Mouse (Mus musculus) lung, embryonic 15.5 days (tissue): Measurements from ENCODE around the gene Dazap1. TPM values are rescaled to one million over a fixed set of nuclear protein-coding genes. Genes with fewer than 3 reads are reported as not detected.
A peak's percentile ranks its signal among the peaks of the same experiment; 100 is the strongest.

ENCODE experiments used
- ATAC-seq: fragments of 200-750 bp; cut with Nextera tagmentation; 2 replicates; pipeline ENCODE4 v1.8.0; 2017; ENCODE audit warnings: moderate number of reproducible peaks, borderline replicate concordance; ENCODE audit not compliant: low FRiP score, low TSS enrichment; ENCODE audit errors: extremely low read depth
- H3K27ac ChIP-seq: fragments of 300-500 bp; sonication (generic); 2 replicates; pipeline ENCODE4 v1.5.1; 2015; ENCODE audit warnings: moderate library complexity, mild to moderate bottlenecking, inconsistent platforms
- H3K27me3 ChIP-seq: fragments of 300-500 bp; sonication (generic); 2 replicates; pipeline ENCODE4 v1.6.1; 2015; ENCODE audit warnings: inconsistent platforms
- H3K36me3 ChIP-seq: fragments of 300-500 bp; sonication (generic); 2 replicates; pipeline ENCODE4 v1.6.1; 2015; ENCODE audit warnings: inconsistent platforms
- H3K4me1 ChIP-seq: fragments of 300-500 bp; sonication (generic); 2 replicates; pipeline ENCODE4 v1.6.1; 2015; ENCODE audit warnings: inconsistent platforms
- H3K4me2 ChIP-seq: fragments of 300-500 bp; sonication (generic); 2 replicates; pipeline ENCODE4 v1.6.1; 2015; ENCODE audit warnings: inconsistent platforms, mild to moderate bottlenecking, moderate library complexity
- H3K4me3 ChIP-seq: fragments of 300-500 bp; sonication (generic); 2 replicates; pipeline ENCODE4 v1.5.1; 2015; ENCODE audit warnings: mild to moderate bottlenecking, inconsistent platforms
- H3K9ac ChIP-seq: fragments of 300-500 bp; sonication (generic); 2 replicates; pipeline ENCODE4 v1.6.1; 2015; ENCODE audit warnings: inconsistent platforms
- H3K9me3 ChIP-seq: fragments of 300-500 bp; sonication (generic); 2 replicates; pipeline ENCODE4 v1.6.1; 2016; ENCODE audit warnings: inconsistent platforms
- WGBS: fragments of 180-500 bp; shearing (Covaris S2); methylation state at CpG from one replicate; pipeline ENCODE4 v1.1.7; 2015; 5-methylcytosine and 5-hydroxymethylcytosine counted together
- polyA plus RNA-seq: library from polyadenylated mRNA; unstranded; fragments of >200 nt; fragmentation: Nextera tagmentation; extraction: Ambion mirVana; gene quantifications from 2 replicates; pipeline ENCODE4 v1.2.1, GENCODE M21; 2015

Dazap1 gene
- polyA plus RNA-seq, 1 experiment from 2014 or later = 67.0 TPM

DNA sequence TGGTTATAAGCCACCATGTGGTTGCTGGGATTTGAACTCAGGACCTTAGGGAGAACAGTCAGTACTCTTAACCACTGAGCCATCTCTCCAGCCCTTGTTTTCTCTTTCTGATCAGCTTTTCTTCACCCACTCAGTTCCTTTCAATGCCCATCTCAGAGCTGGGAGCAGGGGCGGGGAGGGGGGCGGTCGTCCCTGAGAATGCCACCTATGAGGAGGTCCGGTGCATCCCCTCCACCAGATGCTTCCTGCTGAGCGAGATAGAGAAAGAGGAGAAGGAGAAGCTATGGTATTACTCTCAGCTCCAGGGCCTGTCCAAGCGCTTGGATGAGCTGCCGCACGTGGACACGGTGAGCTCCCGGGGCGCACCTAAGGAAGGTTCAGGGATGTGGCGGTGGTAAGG, 43.2 kb downstream of the Dazap1 start:
- Histone ChIP-seq H3K9me3 (no peaks in the 10 kb centered on the region), H3K27me3 (peaks cover 80% of the 10 kb centered on the region), H3K27ac (no peak overlapping the region), H3K4me2 (peak overlapping the region; percentile 35), H3K4me1 (peaks cover 20% of the 10 kb centered on the region), H3K36me3 (no peaks in the 10 kb centered on the region), H3K9ac (no peak overlapping the region), H3K4me3 (peak overlapping the region; percentile 16; the same call in 1 of the 2 replicates)
- 11% methylated on average over 12 of the region's 12 CpGs for WGBS
- no peak for ATAC-seq

GRCm38 (mm10) chr10:80304862-80305261, 43.6 kb downstream of the Dazap1 start:
- 12% methylated on average over 25 of the region's 25 CpGs for WGBS
- peak overlapping the region; percentile 35 for H3K4me2 ChIP-seq
- H3K4me3 ChIP-seq = peak overlapping the region; percentile 16; the same call in 1 of the 2 replicates
- ATAC-seq = no peak
- no peaks in the 10 kb centered on the region for H3K9me3 ChIP-seq
- no peaks in the 10 kb centered on the region for H3K36me3 ChIP-seq
- H3K4me1 ChIP-seq = peaks cover 20% of the 10 kb centered on the region
- no peak overlapping the region for H3K9ac ChIP-seq
- H3K27ac ChIP-seq = no peak overlapping the region
- peaks cover 77% of the 10 kb centered on the region for H3K27me3 ChIP-seq

DNA sequence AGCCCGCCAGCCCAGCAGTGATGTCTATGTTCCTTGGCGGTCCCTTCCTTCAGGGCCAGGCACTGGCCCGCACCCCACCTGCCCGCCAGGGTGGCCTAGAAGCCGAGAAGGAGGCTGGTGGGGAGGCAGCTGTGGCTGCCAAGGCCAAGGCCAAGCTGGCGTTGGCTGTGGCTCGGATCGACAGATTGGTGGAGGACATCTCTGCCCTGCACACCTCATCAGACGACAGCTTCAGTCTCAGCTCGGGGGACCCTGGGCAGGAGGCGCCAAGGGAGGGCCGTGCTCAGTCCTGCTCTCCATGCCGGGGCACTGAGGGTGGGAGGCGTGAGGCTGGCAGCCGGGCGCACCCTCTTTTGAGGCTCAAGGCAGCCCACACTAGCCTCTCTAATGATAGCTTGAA, 50.3 kb downstream of the Dazap1 start:
- Histone ChIP-seq H3K4me1 (peaks cover 29% of the 10 kb centered on the region), H3K27ac (no peak overlapping the region), H3K4me3 (no peak overlapping the region), H3K36me3 (no peaks in the 10 kb centered on the region), H3K27me3 (peaks cover 83% of the 10 kb centered on the region), H3K4me2 (no peak overlapping the region), H3K9me3 (no peaks in the 10 kb centered on the region), H3K9ac (no peak overlapping the region)
- 67% methylated on average over 16 of the region's 16 CpGs for WGBS
- no peak for ATAC-seq

DNA sequence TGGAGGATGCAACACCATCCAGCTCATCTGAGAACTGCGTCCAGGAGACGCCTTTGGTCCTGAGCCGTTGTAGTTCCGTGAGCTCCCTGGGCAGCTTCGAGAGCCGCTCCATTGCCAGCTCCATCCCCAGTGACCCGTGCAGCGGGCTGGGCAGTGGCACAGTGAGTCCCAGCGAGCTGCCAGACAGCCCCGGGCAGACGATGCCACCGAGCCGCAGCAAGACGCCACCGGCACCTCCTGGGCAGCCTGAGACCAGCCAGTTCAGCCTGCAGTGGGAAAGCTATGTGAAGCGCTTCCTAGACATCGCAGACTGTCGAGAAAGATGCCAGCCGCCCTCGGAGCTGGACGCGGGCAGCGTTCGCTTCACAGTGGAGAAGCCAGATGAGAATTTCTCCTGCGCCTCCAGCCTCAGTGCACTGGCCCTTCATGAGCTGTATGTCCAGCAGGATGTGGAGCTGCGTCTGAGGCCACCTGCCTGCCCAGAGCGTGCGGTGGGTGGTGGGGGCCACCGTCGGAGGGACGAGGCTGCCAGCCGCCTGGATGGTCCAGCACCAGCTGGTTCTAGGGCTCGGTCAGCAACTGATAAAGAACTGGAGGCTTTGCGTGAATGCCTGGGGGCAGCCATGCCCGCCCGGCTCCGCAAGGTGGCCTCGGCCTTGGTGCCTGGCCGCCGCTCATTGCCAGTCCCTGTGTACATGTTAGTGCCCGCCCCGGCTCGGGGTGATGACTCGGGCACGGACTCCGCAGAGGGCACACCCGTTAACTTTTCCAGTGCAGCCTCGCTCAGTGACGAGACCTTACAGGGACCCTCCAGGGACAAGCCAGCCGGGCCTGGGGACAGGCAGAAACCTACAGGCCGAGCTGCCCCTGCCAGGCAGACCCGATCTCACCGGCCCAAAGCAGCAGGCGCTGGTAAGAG, 51.6 kb downstream of the Dazap1 start:
- Histone ChIP-seq H3K27me3 (peaks cover 88% of the 10 kb centered on the region), H3K36me3 (no peaks in the 10 kb centered on the region), H3K9ac (no peak overlapping the region), H3K4me2 (no peak overlapping the region), H3K4me3 (no peak overlapping the region), H3K4me1 (peaks cover 31% of the 10 kb centered on the region), H3K27ac (no peak overlapping the region), H3K9me3 (no peaks in the 10 kb centered on the region)
- no peak for ATAC-seq
- WGBS = 50% methylated on average over 54 of the region's 54 CpGs

GRCm38 (mm10) chr10:80313627-80314201, 52.4 kb downstream of the Dazap1 start:
- H3K36me3 ChIP-seq = 0 out of 2 replicates have a peak, but pooled peaks cover 4% of the 10 kb centered on the region
- no peak overlapping the region for H3K27ac ChIP-seq
- 31% methylated on average over 20 of the region's 20 CpGs for WGBS
- H3K4me2 ChIP-seq = peak overlapping the region; percentile 4; the same call in 1 of the 2 replicates
- H3K9me3 ChIP-seq = no peaks in the 10 kb centered on the region
- no peak overlapping the region for H3K4me3 ChIP-seq
- no peak overlapping the region for H3K9ac ChIP-seq
- H3K27me3 ChIP-seq = peaks cover 84% of the 10 kb centered on the region
- no peak for ATAC-seq
- H3K4me1 ChIP-seq = peaks cover 31% of the 10 kb centered on the region

- 38% methylated on average over 16 of the region's 16 CpGs for WGBS
- H3K4me1 ChIP-seq = peaks cover 38% of the 10 kb centered on the region
- H3K36me3 ChIP-seq = 0 out of 2 replicates have a peak, but pooled peaks cover 6% of the 10 kb centered on the region
- H3K27me3 ChIP-seq = peaks cover 78% of the 10 kb centered on the region
- H3K9ac ChIP-seq = no peak overlapping the region
- no peak overlapping the region for H3K27ac ChIP-seq
- H3K4me2 ChIP-seq = no peak overlapping the region
- no peak for ATAC-seq
- no peak overlapping the region for H3K4me3 ChIP-seq
- no peaks in the 10 kb centered on the region for H3K9me3 ChIP-seq
Observed at GRCm38 (mm10) chr10:80314494-80315001, 53.3 kb downstream of the Dazap1 start.

GRCm38 (mm10) chr10:80315315-80315714, 54.0 kb downstream of the Dazap1 start:
- Histone ChIP-seq H3K9ac (0 out of 2 replicates have a peak overlapping the region, but pooled peaks have one; percentile 19), H3K4me1 (peaks cover 40% of the 10 kb centered on the region)
- no peak for ATAC-seq

DNA sequence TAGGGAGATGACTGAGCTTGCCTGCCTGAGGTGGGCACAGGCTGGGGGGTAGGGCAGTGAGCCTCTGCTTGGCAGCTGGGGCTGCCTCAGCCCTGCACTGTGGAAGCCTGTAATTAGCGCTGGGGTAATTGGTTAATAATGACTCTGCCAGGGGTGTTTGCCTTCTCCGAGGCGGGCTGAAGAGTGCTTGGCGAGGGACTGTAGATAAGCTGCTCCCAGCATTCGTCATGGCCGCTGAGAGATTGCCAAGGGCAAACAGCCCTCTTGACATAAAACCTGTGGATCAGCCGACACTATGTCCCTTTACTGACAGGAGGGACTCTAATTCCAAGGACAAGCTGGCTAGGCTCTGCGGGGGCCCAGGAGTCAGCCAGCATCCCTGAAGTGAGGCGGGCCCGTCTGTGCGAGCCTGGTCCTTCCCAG, 55.1 kb downstream of the Dazap1 start:
- Histone ChIP-seq H3K4me1 (peaks cover 40% of the 10 kb centered on the region), H3K4me2 (no peak overlapping the region), H3K4me3 (no peak overlapping the region), H3K36me3 (0 out of 2 replicates have a peak, but pooled peaks cover 6% of the 10 kb centered on the region), H3K27me3 (peaks cover 64% of the 10 kb centered on the region), H3K9me3 (no peaks in the 10 kb centered on the region), H3K9ac (no peak overlapping the region), H3K27ac (no peak overlapping the region)
- no peak for ATAC-seq
- WGBS = 20% methylated on average over 11 of the region's 11 CpGs

More at GRCm38 (mm10) chr10:80315315-80315714, 54.0 kb downstream of the Dazap1 start:
- H3K9me3 ChIP-seq = no peaks in the 10 kb centered on the region
- no peak overlapping the region for H3K4me3 ChIP-seq
- WGBS = 36% methylated on average over 27 of the region's 27 CpGs
- 0 out of 2 replicates have a peak, but pooled peaks cover 6% of the 10 kb centered on the region for H3K36me3 ChIP-seq
- H3K27me3 ChIP-seq = peaks cover 74% of the 10 kb centered on the region
- no peak overlapping the region for H3K27ac ChIP-seq
- no peak overlapping the region for H3K4me2 ChIP-seq

DNA sequence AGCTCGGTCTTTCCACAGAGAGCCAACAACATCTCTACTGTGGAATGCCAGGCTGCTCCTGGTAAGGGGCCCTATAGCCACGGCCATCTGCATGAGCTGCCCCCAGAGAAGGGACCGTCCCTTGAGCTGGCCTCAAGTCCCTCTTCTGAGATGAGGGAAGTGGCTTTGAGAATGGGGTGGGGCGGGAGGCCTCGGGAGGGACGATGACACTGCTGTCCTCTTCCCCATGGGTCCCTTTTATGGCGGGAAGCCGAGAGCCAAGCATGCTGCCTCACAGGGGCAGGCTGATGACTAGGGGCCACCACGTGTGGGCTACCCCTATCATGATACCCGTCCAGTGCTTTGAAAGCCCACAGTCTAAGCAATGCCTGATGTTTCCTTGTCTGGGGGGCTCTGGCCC, 55.7 kb downstream of the Dazap1 start:
- Histone ChIP-seq H3K9ac (no peak overlapping the region), H3K9me3 (no peaks in the 10 kb centered on the region), H3K27ac (no peak overlapping the region), H3K4me1 (peaks cover 40% of the 10 kb centered on the region), H3K4me3 (no peak overlapping the region), H3K27me3 (peaks cover 57% of the 10 kb centered on the region), H3K4me2 (no peak overlapping the region), H3K36me3 (0 out of 2 replicates have a peak, but pooled peaks cover 6% of the 10 kb centered on the region)
- no peak for ATAC-seq
- WGBS = 58% methylated on average over 10 of the region's 10 CpGs

DNA sequence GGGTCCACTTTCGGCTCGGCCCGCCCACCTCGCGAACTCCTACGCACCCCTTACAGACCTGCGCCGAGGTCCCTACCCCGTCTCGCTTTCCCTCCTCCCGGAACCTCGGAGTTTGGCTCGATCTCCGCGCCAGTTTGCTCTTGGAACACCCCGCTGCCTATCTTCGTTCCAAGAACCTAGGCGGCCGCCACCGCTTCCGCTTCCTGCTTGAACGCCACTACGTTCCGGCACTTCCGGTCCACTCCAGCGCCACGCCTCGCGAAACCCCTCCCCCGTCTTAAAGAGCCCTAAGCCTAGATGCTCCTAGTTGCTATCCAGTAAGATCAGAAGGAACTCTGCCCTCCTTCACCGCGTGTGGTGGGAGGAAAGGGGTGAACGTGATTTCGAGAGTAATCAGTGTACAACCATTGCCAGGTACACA, 59.1 kb downstream of the Dazap1 start, which contains the start of gene 2310011J03Rik:
2310011J03Rik (minus strand) TSS at position 198 of the 421 bp plus-strand sequence.
- peak within 1 kb of the TSS; percentile 88 for H3K9ac ChIP-seq
- peaks cover 38% of the 10 kb centered on the region for H3K4me1 ChIP-seq
- 0 out of 2 replicates have a peak, but pooled peaks cover 6% of the 10 kb centered on the region for H3K36me3 ChIP-seq
- H3K4me3 ChIP-seq = peak within 1 kb of the TSS; percentile 94
- peak within 1 kb of the TSS; percentile 82 for H3K27ac ChIP-seq
- peak; percentile 53 for ATAC-seq
- WGBS = 0% methylated on average over 34 of the region's 34 CpGs
- peaks cover 24% of the 10 kb centered on the region for H3K27me3 ChIP-seq
- peak within 1 kb of the TSS; percentile 80 for H3K4me2 ChIP-seq
- no peaks in the 10 kb centered on the region for H3K9me3 ChIP-seq

DNA sequence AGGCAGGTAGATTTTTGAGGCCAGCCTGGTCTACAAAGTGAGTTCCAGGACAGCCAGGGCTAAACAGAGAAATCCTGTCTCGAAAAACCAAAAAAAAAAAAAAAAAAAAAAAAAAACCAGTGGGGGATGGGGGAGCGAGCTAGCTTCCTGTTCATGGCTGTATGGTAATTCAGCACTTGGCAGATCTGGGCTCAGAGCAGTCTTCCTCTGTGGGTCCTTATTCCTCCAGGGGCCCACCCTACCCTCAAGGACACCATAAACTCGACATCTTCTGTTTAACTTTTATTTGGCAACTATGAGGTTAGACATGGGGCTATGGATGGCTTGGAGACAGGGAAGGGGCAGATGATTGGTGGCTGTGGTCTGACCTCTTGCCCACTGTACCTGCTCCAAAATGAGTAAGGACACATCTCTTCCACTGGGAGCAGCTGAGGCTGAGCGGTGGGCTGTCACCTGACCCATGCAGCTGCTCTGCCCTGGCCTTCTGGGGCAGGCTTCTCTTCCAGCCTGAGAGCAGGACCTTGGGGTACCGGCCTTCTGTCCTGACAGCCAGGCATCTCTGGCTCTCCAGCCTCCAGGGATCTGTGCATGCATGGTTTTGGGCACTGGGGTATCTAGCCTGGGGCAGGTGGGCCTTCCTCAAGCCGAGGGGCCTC, 59.9 kb downstream of the Dazap1 start:
- peaks cover 30% of the 10 kb centered on the region for H3K4me1 ChIP-seq
- no peaks in the 10 kb centered on the region for H3K9me3 ChIP-seq
- no peak for ATAC-seq
- no peak overlapping the region for H3K9ac ChIP-seq
- no peak overlapping the region for H3K4me2 ChIP-seq
- H3K27me3 ChIP-seq = peaks cover 16% of the 10 kb centered on the region; the same call in 1 of the 2 replicates
- H3K4me3 ChIP-seq = no peak overlapping the region
- 0 out of 2 replicates have a peak, but pooled peaks cover 6% of the 10 kb centered on the region for H3K36me3 ChIP-seq
- no peak overlapping the region for H3K27ac ChIP-seq
- WGBS = 68% methylated on average over 6 of the region's 6 CpGs
